Mouse (Mus musculus): ENCODE data around the gene Krtap10-4. TPM values are rescaled to one million over a fixed set of nuclear protein-coding genes. Genes with fewer than 3 reads are reported as not detected.
"Not testable (repeated sequence)": the region's sequence is repeated elsewhere in the genome, so short reads cannot be mapped to it uniquely, and the experiment has no call there.

The Krtap10-4 gene
- polyA plus RNA-seq, 1 experiment from 2014 or later, result not detected

DNA sequence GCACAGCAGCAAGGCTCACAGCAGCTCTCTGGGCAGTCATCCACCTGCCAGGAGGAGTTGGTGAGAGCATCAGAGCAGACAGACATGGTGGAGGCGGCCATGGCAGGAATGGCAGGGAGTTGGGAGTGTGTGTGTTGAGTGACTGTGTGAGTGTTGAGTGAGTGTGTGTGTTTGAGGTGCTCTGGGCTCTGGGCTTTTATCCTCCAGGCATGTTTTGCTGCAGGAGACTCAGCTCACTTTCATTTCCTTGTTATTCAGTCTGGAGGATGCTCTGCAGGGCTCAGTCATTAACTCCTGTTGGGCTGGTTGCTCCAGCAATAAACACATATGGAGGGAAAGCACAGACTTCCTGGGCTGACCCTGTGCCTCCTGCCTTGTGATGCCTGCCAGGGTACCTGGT lies 50.1 kb downstream of the Krtap10-4 start, which contains the start of gene Gm7138:
Gm7138 (minus strand) TSS at position 101 of the 400 bp plus-strand sequence.
- H3K9me3 ChIP-seq (replicated peaks; ENCODE audit: control insufficient read depth, low read length); H3K27me3 ChIP-seq (ENCODE audit: control insufficient read depth, insufficient read depth, low read length); H3K4me3 ChIP-seq (ENCODE audit: low read depth, low read length); H3K4me2 ChIP-seq; ATAC-seq (replicated peaks; ENCODE audit: insufficient number of reproducible peaks, low FRiP score, low TSS enrichment); H3K27ac ChIP-seq (ENCODE audit: low read depth, low read length); H3K9ac ChIP-seq (ENCODE audit: low read depth, low read length); H3K36me3 ChIP-seq (ENCODE audit: control insufficient read depth, insufficient read depth, low read length); H3K4me1 ChIP-seq (ENCODE audit: control insufficient read depth, insufficient read depth, low read length): not testable (repeated sequence)
- 50% methylated on average over 1 of the region's 1 CpGs for WGBS (ENCODE audit: insufficient replicate concordance)

Other genes with a start within 250 kb of the Krtap10-4 start
- gene Pttg1ip, start 245.4 kb downstream of the Krtap10-4 start, polyA plus RNA-seq (2014; fragmentation: Nextera tagmentation; extraction: Ambion mirVana), result 108 and 113 TPM in 2 replicates
- 165 and 212 TPM in 2 replicates for gene Sumo3, start 221.0 kb downstream of the Krtap10-4 start, polyA plus RNA-seq (2014; fragmentation: Nextera tagmentation; extraction: Ambion mirVana)
- not detected in 2 replicates for gene Gm49325, start 220.9 kb downstream of the Krtap10-4 start, polyA plus RNA-seq (2014; fragmentation: Nextera tagmentation; extraction: Ambion mirVana)
- 38.0 and 42.9 TPM in 2 replicates for gene Ube2g2, start 204.8 kb downstream of the Krtap10-4 start, polyA plus RNA-seq (2014; fragmentation: Nextera tagmentation; extraction: Ambion mirVana)
- gene Tspear, start 140.5 kb downstream of the Krtap10-4 start, polyA plus RNA-seq (2014; fragmentation: Nextera tagmentation; extraction: Ambion mirVana), result not detected in 2 replicates
- not detected in 2 replicates for gene Gm19402, start 136.3 kb downstream of the Krtap10-4 start, polyA plus RNA-seq (2014; fragmentation: Nextera tagmentation; extraction: Ambion mirVana)
- not detected in 2 replicates for gene Gm9508, start 129.9 kb downstream of the Krtap10-4 start, polyA plus RNA-seq (2014; fragmentation: Nextera tagmentation; extraction: Ambion mirVana)
- gene Gm10272, start 120.5 kb downstream of the Krtap10-4 start, polyA plus RNA-seq (2014; fragmentation: Nextera tagmentation; extraction: Ambion mirVana), result not detected in 2 replicates
- gene Gm10024, start 115.6 kb downstream of the Krtap10-4 start, polyA plus RNA-seq (2014; fragmentation: Nextera tagmentation; extraction: Ambion mirVana), result not detected in 2 replicates
- not detected in 2 replicates for gene Gm10142, start 111.3 kb downstream of the Krtap10-4 start, polyA plus RNA-seq (2014; fragmentation: Nextera tagmentation; extraction: Ambion mirVana)
- gene Krtap12-1, start 106.5 kb downstream of the Krtap10-4 start, polyA plus RNA-seq (2014; fragmentation: Nextera tagmentation; extraction: Ambion mirVana), result not detected in 2 replicates
- gene Gm10100, start 100.6 kb downstream of the Krtap10-4 start, polyA plus RNA-seq (2014; fragmentation: Nextera tagmentation; extraction: Ambion mirVana), result not detected in 2 replicates
- gene Gm18596, start 84.5 kb downstream of the Krtap10-4 start, polyA plus RNA-seq (2014; fragmentation: Nextera tagmentation; extraction: Ambion mirVana), result not detected in 2 replicates
- gene Gm9736, start 75.7 kb downstream of the Krtap10-4 start, polyA plus RNA-seq (2014; fragmentation: Nextera tagmentation; extraction: Ambion mirVana), result not detected in 2 replicates
- gene Gm3233, start 67.4 kb downstream of the Krtap10-4 start, polyA plus RNA-seq (2014; fragmentation: Nextera tagmentation; extraction: Ambion mirVana), result not detected in 2 replicates
- not detected in 2 replicates for gene Gm3238, start 55.8 kb downstream of the Krtap10-4 start, polyA plus RNA-seq (2014; fragmentation: Nextera tagmentation; extraction: Ambion mirVana)
- gene Gm7138, start 50.2 kb downstream of the Krtap10-4 start, polyA plus RNA-seq (2014; fragmentation: Nextera tagmentation; extraction: Ambion mirVana), result not detected in 2 replicates
- gene Gm3250, start 44.6 kb downstream of the Krtap10-4 start, polyA plus RNA-seq (2014; fragmentation: Nextera tagmentation; extraction: Ambion mirVana), result not detected in 2 replicates
- not detected in 2 replicates for gene Gm7137, start 38.9 kb downstream of the Krtap10-4 start, polyA plus RNA-seq (2014; fragmentation: Nextera tagmentation; extraction: Ambion mirVana)
- gene Gm9639, start 32.0 kb downstream of the Krtap10-4 start, polyA plus RNA-seq (2014; fragmentation: Nextera tagmentation; extraction: Ambion mirVana), result not detected in 2 replicates
- not detected in 2 replicates for gene Gm19668, start 28.0 kb downstream of the Krtap10-4 start, polyA plus RNA-seq (2014; fragmentation: Nextera tagmentation; extraction: Ambion mirVana)
- gene Gm9507, start 15.3 kb downstream of the Krtap10-4 start, polyA plus RNA-seq (2014; fragmentation: Nextera tagmentation; extraction: Ambion mirVana), result not detected in 2 replicates
- gene Gm2696, start 12.4 kb downstream of the Krtap10-4 start, polyA plus RNA-seq (2014; fragmentation: Nextera tagmentation; extraction: Ambion mirVana), result not detected in 2 replicates
- gene Krtap10-10, start 8.9 kb upstream of the Krtap10-4 start, polyA plus RNA-seq (2014; fragmentation: Nextera tagmentation; extraction: Ambion mirVana), result not detected in 2 replicates
- not detected in 2 replicates for gene Gm36176, start 19.7 kb upstream of the Krtap10-4 start, polyA plus RNA-seq (2014; fragmentation: Nextera tagmentation; extraction: Ambion mirVana)
- gene Gm10318, start 25.8 kb upstream of the Krtap10-4 start, polyA plus RNA-seq (2014; fragmentation: Nextera tagmentation; extraction: Ambion mirVana), result not detected in 2 replicates
- gene Gm3285, start 34.9 kb upstream of the Krtap10-4 start, polyA plus RNA-seq (2014; fragmentation: Nextera tagmentation; extraction: Ambion mirVana), result not detected in 2 replicates
- 1.5 and 1.8 TPM in 2 replicates for gene Lrrc3, start 75.4 kb upstream of the Krtap10-4 start, polyA plus RNA-seq (2014; fragmentation: Nextera tagmentation; extraction: Ambion mirVana)
- gene Trpm2, start 143.5 kb upstream of the Krtap10-4 start, polyA plus RNA-seq (2014; fragmentation: Nextera tagmentation; extraction: Ambion mirVana), result 0.07 and 0.13 TPM in 2 replicates
- gene 1810043G02Rik, start 151.4 kb upstream of the Krtap10-4 start, polyA plus RNA-seq (2014; fragmentation: Nextera tagmentation; extraction: Ambion mirVana), result 17.1 and 17.2 TPM in 2 replicates
- 168 and 194 TPM in 2 replicates for gene Pfkl, start 183.0 kb upstream of the Krtap10-4 start, polyA plus RNA-seq (2014; fragmentation: Nextera tagmentation; extraction: Ambion mirVana)
- 0.34 TPM in 1 of 2 replicates, not detected in the other for gene Dnmt3l, start 214.9 kb upstream of the Krtap10-4 start, polyA plus RNA-seq (2014; fragmentation: Nextera tagmentation; extraction: Ambion mirVana)
- 0.16 and 0.49 TPM in 2 replicates for gene Aire, start 216.5 kb upstream of the Krtap10-4 start, polyA plus RNA-seq (2014; fragmentation: Nextera tagmentation; extraction: Ambion mirVana)
- gene Icosl, start 242.2 kb upstream of the Krtap10-4 start, polyA plus RNA-seq (2014; fragmentation: Nextera tagmentation; extraction: Ambion mirVana), result 1.1 and 1.5 TPM in 2 replicates

Data from heart, embryonic 11.5 days (tissue).